10 mouse cellular contexts compared by ENCODE assay signal in genomic region chr4:152756535-152756934, GRCm38 (mm10).
A peak's percentile ranks its signal among the peaks of the same experiment; 100 is the strongest.
DNase-seq lines count a peak whose midpoint lies in the region; ATAC-seq lines count a peak whose summit lies in the region.
"Had no signal": no experiment of that assay in that cellular context is flagged by ENCODE, and none has a peak within 500 bp of the region (broad histone marks: within the 10 kb centered on the region; RNA-seq: fewer than 3 reads in every experiment).

No protein-coding gene starts in this region.

- H3K9me3 ChIP-seq in heart, embryonic 10.5 days, result no peaks in the 10 kb centered on the region
- H3K9me3 ChIP-seq in limb, embryonic 10.5 days (replicated peaks), result no peaks in the 10 kb centered on the region

- WGBS in heart, embryonic 10.5 days, result 76% methylated on average over 10 of the region's 10 CpGs
- 83% methylated on average over 10 of the region's 10 CpGs for WGBS in limb, embryonic 10.5 days

- H3K27me3 ChIP-seq in heart, embryonic 10.5 days (ENCODE audit: insufficient read depth, poor library complexity, severe bottlenecking), result no peaks in the 10 kb centered on the region
- H3K27me3 ChIP-seq in limb, embryonic 10.5 days (ENCODE audit: low read depth, poor library complexity, severe bottlenecking), result no peaks in the 10 kb centered on the region

- no peaks in the 10 kb centered on the region for H3K4me1 ChIP-seq in heart, embryonic 10.5 days
- H3K4me1 ChIP-seq in limb, embryonic 10.5 days, result 0 out of 2 replicates have a peak, but pooled peaks cover under 1% of the 10 kb centered on the region

- intact Hi-C loops in heart, postnatal 10 days (cut with DNase I), result no loop called here

- H3K36me3 ChIP-seq in heart, embryonic 10.5 days, result no peaks in the 10 kb centered on the region
- H3K36me3 ChIP-seq in limb, embryonic 10.5 days, result no peaks in the 10 kb centered on the region

- no peak overlapping the region for H3K4me3 ChIP-seq in heart, embryonic 10.5 days
- no peak overlapping the region for H3K4me3 ChIP-seq in limb, embryonic 10.5 days

- peak; percentile 62; the same call in 1 of the 2 replicates for ATAC-seq in cerebellum, adult (ENCODE audit: insufficient number of reproducible peaks, low FRiP score, low TSS enrichment)
- ATAC-seq in erythroid progenitor cell, adult 5-6 weeks (replicated peaks; ENCODE audit: low FRiP score, poor library complexity, severe bottlenecking), result no peak

- H3K27ac ChIP-seq in heart, embryonic 10.5 days, result no peak overlapping the region
- no peak overlapping the region for H3K27ac ChIP-seq in limb, embryonic 10.5 days

- DNase-seq in heart, adult 18-20 months, result peak; percentile 30 to 36
- no peak for DNase-seq in heart, embryonic 10.5 days (ENCODE audit: low spot score)
- DNase-seq in MN1 (ENCODE audit: low spot score), result peak; percentile 10
- DNase-seq in heart, postnatal 10 days, result peak; percentile 16 to 25
- no peak for DNase-seq in limb, embryonic 10.5 days (ENCODE audit: low spot score)
- no peak for DNase-seq in urinary bladder, postnatal 25 days (ENCODE audit: low spot score)
- DNase-seq: gastrocnemius, postnatal 36 days; kidney, adult 11 months had no signal

Comparison
In these comparisons a context has a peak if more than half of its experiments do, and no peak if none do; other contexts are left out.
1. DNase-seq: peak in heart, adult 18-20 months (2 of 2), MN1 (single experiment) and heart, postnatal 10 days (2 of 2); none in heart, embryonic 10.5 days (single experiment), limb, embryonic 10.5 days (single experiment) and urinary bladder, postnatal 25 days (single experiment).